Comparison of ENCODE assay signal across 16 mouse cellular contexts in genomic region chr9:63709266-63709665, GRCm38 (mm10). TPM values are rescaled to one million over a fixed set of nuclear protein-coding genes. Genes with fewer than 3 reads are reported as not detected.
A peak's percentile ranks its signal among the peaks of the same experiment; 100 is the strongest.
DNase-seq lines count a peak whose midpoint lies in the region; ATAC-seq and TF ChIP-seq lines count a peak whose summit lies in the region.
"Had no signal": no experiment of that assay in that cellular context is flagged by ENCODE, and none has a peak within 500 bp of the region (broad histone marks: within the 10 kb centered on the region; RNA-seq: fewer than 3 reads in every experiment).

No protein-coding gene starts in this region.

- no peak overlapping the region for H3K4me3 ChIP-seq in heart, postnatal 0 days (ENCODE audit: low read depth, low read length)
- no peak overlapping the region for H3K4me3 ChIP-seq in lung, adult 2 months (replicated peaks; ENCODE audit: extremely low read depth, low read depth, low read length)
- no peak overlapping the region for H3K4me3 ChIP-seq in ES-Bruce4 (ENCODE audit: low read depth, low read length)
- H3K4me3 ChIP-seq in embryonic fibroblast, embryonic 13.5 days (ENCODE audit: insufficient read depth, low read length) = no peak overlapping the region
- H3K4me3 ChIP-seq: heart, embryonic 12.5 days; hindbrain, embryonic 10.5 days; liver, embryonic 13.5 days had no signal

- no peak for TF ChIP-seq POLR2A in lung, adult 2 months (IDR thresholded peaks at IDR 0.05; ENCODE audit: borderline replicate concordance, extremely low read depth, low read depth, low read length)
- no peak for TF ChIP-seq POLR2A in ES-Bruce4 (IDR thresholded peaks at IDR 0.05; ENCODE audit: insufficient read depth, low read length)
- no peak for TF ChIP-seq POLR2A in embryonic fibroblast, embryonic 13.5 days (IDR thresholded peaks at IDR 0.05; ENCODE audit: low read depth, low read length)

- ATAC-seq in heart, postnatal 0 days (ENCODE audit: insufficient read depth, low read depth) = no peak
- ATAC-seq: forebrain, embryonic 16.5 days; midbrain, embryonic 16.5 days had no signal

- H3K9ac ChIP-seq in heart, postnatal 0 days (replicated peaks; ENCODE audit: low read depth, low read length) = no peak overlapping the region
- H3K9ac ChIP-seq in ES-Bruce4 (ENCODE audit: low read depth, poor library complexity, severe bottlenecking) = no peak overlapping the region
- H3K9ac ChIP-seq: heart, embryonic 12.5 days; liver, embryonic 13.5 days had no signal

- no peaks in the 10 kb centered on the region for H3K9me3 ChIP-seq in heart, postnatal 0 days (replicated peaks; ENCODE audit: control insufficient read depth, low read length)
- no peaks in the 10 kb centered on the region for H3K9me3 ChIP-seq in ES-Bruce4 (replicated peaks; ENCODE audit: control insufficient read depth, insufficient read depth, low read length, poor library complexity, severe bottlenecking)

- DNase-seq in heart, postnatal 0 days (ENCODE audit: low spot score) = no peak
- DNase-seq in heart, adult 9 months (ENCODE audit: low spot score in 2 of 2) = no peak
- DNase-seq in lung, adult 2 months = no peak
- DNase-seq in lung, postnatal 14 days = no peak
- no peak for DNase-seq in spleen, postnatal 36 days (ENCODE audit: low spot score in 2 of 2)
- DNase-seq in testis, postnatal 14 days (ENCODE audit: low spot score) = no peak
- DNase-seq: cerebellum, adult 11 months; gastrocnemius, postnatal 14 days; kidney, adult 18-20 months; liver, embryonic 13.5 days had no signal

- TF ChIP-seq CTCF in heart, postnatal 0 days (IDR thresholded peaks at IDR 0.05; ENCODE audit: low read depth) = peak; percentile 26
- peak; percentile 40; the same call in 1 of the 2 replicates for TF ChIP-seq CTCF in lung, adult 2 months (IDR thresholded peaks at IDR 0.05; ENCODE audit: insufficient read depth, low read length)
- peak; percentile 39 for TF ChIP-seq CTCF in ES-Bruce4 (IDR thresholded peaks at IDR 0.05; ENCODE audit: low read depth, low read length)
- TF ChIP-seq CTCF in embryonic fibroblast, embryonic 13.5 days (IDR thresholded peaks at IDR 0.05; ENCODE audit: borderline replicate concordance, insufficient read depth, low read length) = peak; percentile 53; the same call in 1 of the 2 replicates

- no peaks in the 10 kb centered on the region; the same call in 1 of the 2 replicates for H3K36me3 ChIP-seq in heart, postnatal 0 days (replicated peaks; ENCODE audit: control insufficient read depth, insufficient read depth, low read length)
- H3K36me3 ChIP-seq in ES-Bruce4 (ENCODE audit: control insufficient read depth, insufficient read depth, low read length, poor library complexity, severe bottlenecking) = no peaks in the 10 kb centered on the region

- no peak for TF ChIP-seq EP300 in heart, postnatal 0 days (IDR thresholded peaks at IDR 0.05; ENCODE audit: low read depth)
- no peak for TF ChIP-seq EP300 in ES-Bruce4 (IDR thresholded peaks at IDR 0.05; ENCODE audit: insufficient read depth, low read depth, low read length)

- H3K27ac ChIP-seq in heart, postnatal 0 days (ENCODE audit: low read depth) = no peak overlapping the region
- H3K27ac ChIP-seq in ES-Bruce4 (ENCODE audit: insufficient read depth, low read length) = no peak overlapping the region
- no peak overlapping the region for H3K27ac ChIP-seq in embryonic fibroblast, embryonic 13.5 days (ENCODE audit: insufficient read depth, low read length)
- H3K27ac ChIP-seq: hindbrain, embryonic 10.5 days; liver, embryonic 13.5 days had no signal

- no peak overlapping the region for H3K4me2 ChIP-seq in heart, postnatal 0 days (ENCODE audit: low read depth, low read length)
- H3K4me2 ChIP-seq: heart, embryonic 12.5 days; liver, embryonic 13.5 days had no signal

- no peaks in the 10 kb centered on the region for H3K27me3 ChIP-seq in heart, postnatal 0 days (ENCODE audit: control insufficient read depth, insufficient read depth, low read length)
- H3K27me3 ChIP-seq in ES-Bruce4 (ENCODE audit: control insufficient read depth, insufficient read depth, low read length, poor library complexity, severe bottlenecking) = no peaks in the 10 kb centered on the region
- H3K27me3 ChIP-seq: heart, embryonic 12.5 days; liver, embryonic 13.5 days had no signal

- H3K4me1 ChIP-seq in heart, postnatal 0 days (ENCODE audit: control insufficient read depth, insufficient read depth) = peaks cover 41% of the 10 kb centered on the region
- peaks cover 16% of the 10 kb centered on the region for H3K4me1 ChIP-seq in lung, adult 2 months (ENCODE audit: control insufficient read depth, insufficient read depth, low read length)
- no peaks in the 10 kb centered on the region for H3K4me1 ChIP-seq in ES-Bruce4 (ENCODE audit: control insufficient read depth, insufficient read depth, low read length)
- H3K4me1 ChIP-seq in embryonic fibroblast, embryonic 13.5 days (ENCODE audit: control insufficient read depth, insufficient read depth, low read length) = peaks cover 30% of the 10 kb centered on the region

RNA-seq across cellular contexts. Expression of gene Smad3, which starts 48.5 kb away (rescaled TPM):
- 25.9 and 30.2 TPM in 2 replicates for total RNA-seq in heart, postnatal 0 days (2014; rRNA removed; ENCODE audit: low replicate concordance)
- polyA plus RNA-seq in heart, postnatal 0 days (2015; fragmentation: Nextera tagmentation; extraction: Ambion mirVana) = 6.0 and 6.4 TPM in 2 replicates
- 34.6 and 41.0 TPM in 2 replicates for polyA plus RNA-seq in lung, adult 2 months (2012; rRNA removed)
- polyA plus RNA-seq in ES-Bruce4 (2011; ENCODE audit: insufficient read depth, insufficient read length, low read depth, missing spikeins) = 25.2 and 25.7 TPM in 2 replicates
- 49.5 and 52.4 TPM in 2 replicates for polyA plus RNA-seq in embryonic fibroblast, embryonic 13.5 days (2011; ENCODE audit: insufficient read length, low read depth, missing spikeins)
